Mouse (Mus musculus): ENCODE measurements around the gene Eml4.

Gene Eml4

DNA sequence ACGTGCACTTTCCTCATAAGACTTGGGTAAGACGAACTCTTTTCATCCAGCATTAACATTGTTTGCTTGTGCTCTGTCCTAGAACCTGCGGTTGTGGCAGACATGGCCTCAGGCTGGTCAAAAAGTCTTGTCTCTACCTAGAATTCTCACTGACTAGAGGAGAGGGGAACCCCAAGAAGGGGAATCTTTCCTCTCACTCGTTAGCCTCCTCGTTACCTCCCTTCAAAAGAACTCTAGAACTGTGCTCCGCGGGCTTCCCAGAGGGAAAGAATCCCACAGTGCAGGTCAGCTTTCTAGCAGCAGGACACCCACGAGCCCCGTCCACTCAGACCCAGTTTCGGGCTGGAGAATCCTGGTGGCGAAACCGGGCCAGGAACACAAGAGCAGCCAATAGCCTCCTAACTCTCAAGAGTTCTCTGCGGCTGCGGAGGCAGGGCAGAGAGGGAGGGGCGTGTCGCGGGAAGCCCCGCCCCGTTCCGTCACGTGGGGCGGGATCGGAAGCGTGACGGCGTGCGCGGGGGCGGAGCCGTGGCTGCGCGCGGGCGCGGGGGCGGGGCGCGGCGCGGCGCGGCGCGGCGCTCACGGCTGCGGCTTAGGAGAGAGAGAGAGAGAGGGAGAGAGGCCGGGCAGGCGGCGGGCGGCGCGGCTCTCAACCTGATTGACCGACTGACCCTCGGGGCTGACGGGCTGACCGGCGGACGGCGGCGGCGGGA lies at the start of gene Eml4:
TSS of gene Eml4 (plus strand) at position 553 of the 713 bp plus-strand sequence.
- DNase-seq, result peak; percentile 98

DNA sequence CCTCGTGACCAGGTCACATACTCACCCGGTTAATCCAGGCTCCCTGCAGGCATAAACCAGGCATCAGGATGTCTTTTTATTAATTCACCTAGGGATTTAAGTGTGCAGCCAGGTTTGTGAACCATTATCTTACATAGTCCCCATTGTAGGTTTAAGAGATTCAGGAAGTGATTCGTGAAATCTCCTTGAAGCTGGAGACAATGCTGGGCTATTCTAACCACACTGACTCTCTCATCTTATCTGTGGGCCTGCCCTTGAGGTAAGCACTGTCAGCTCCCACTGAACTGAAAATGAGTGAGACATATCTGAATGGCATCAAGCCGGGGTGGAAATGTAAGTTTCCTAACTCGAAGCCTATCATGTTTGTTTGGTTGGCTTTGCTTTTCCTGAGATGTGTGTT lies 49.3 kb upstream of the Eml4 start:
- no peak for DNase-seq

DNA sequence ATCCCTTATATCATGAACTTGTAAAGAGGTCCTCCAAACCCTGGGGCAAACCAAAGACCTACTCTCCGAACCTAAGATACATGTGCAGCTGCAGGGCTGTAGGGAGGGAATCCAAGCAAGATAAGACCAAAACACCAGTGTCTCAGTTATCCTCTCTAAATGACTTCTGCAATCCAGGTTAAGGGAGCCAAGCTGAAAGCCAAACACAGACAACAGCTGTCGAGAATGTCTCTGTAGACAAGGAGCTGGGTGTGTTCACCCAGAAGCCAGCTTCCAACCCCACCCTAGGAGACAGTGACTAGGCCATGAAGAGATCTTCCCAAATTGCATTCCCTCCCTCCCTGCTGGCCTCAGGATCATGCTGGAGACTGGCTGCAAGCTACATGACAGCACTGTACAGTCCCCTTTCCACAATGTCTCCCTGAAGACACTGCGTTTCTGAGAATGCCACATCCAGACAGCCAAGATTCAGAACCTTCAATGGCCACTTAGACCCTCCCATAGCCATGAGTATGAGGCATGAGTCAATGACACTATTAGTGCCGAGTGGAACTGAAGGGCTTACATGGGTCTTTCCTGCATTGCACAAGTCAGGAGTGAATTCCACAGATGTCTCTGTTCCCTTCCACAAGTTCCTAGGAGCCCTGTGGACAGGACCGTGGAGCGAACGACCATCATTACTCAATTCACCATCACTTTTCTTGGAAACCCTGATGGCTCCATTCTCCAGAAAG lies 46.5 kb upstream of the Eml4 start:
- DNase-seq, result no peak

DNA sequence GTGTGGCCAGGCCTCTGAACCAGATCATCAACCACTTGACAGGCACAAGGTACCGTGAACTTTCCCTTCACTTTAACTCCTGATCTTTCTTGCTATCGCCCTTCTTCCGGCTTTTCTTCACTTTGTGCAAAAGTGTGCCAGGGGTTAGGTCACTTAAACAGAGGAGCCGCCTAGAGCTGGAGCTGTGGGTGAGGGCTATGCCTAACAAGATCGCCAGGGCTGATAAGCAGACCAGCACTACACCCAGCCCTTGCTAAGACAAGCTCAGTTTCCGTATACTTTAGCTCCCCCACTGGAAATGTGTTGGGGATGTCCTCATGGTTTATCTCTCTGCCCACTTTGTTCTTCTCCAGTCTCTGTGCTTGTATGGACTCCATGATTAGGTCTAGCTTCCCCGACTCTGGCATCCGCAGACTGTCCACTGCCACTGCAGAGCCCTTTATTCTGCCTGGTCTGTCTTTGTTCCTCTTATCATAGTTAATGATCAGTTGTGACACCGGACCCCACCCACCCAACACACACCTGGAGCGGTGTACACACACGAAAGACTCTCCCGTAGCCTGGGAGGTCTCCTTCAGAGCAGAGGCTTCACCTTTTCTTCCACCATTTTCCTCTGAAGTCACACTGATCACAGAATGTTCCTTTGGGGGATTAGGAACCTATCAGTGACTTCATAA lies 43.6 kb upstream of the Eml4 start:
- DNase-seq, result no peak

DNA sequence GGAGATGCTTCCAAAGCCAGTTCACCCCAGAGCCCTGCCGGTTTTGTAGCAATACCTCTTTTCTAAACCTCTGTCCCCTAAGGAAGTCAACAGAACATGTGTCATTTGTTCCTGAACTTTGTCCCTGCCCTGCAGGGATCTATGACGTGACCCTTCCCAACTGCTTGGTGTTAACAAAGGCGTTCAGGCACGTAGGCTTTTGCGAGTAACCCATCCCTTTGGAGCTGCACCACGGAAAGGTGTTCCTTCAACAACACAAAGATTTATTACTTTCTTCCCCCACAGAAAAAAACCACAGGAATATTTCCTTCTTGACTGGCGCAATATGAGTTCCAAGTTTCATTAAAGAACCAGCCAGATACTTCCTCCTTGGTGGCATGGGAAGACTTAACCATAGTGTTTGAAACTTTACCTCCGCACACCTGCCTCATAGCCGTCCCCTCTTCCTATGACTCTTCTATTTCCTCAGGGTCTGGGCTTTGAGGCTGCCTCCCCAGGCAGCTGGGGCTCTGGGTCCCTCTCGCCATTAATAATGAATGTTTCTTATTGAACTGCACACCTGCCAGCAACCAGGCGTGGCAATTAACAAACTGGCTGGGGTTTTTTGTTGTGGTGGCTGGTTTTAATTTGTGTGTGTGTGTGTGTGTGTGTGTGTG lies 43.0 kb upstream of the Eml4 start:
- no peak for DNase-seq

DNA sequence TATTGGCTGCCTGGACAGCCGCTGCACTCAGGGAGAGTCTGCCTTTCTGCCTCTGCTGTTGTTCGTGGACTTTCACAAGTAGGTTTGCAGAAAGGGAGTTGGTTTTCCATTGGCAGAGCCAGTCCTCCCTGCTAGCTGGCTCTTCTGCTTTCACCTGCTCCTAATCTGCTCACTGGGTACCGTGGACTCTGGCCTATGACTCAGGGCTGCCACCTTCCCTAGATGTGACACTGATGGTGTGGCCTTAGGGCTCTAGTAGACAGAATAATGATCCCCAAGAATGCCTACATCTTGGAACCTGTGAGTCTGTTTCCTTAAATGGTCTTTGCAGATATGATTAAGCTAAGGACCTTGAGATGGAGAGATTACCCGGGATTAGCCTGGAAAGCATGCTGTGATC lies 42.3 kb upstream of the Eml4 start:
- DNase-seq, result no peak

DNA sequence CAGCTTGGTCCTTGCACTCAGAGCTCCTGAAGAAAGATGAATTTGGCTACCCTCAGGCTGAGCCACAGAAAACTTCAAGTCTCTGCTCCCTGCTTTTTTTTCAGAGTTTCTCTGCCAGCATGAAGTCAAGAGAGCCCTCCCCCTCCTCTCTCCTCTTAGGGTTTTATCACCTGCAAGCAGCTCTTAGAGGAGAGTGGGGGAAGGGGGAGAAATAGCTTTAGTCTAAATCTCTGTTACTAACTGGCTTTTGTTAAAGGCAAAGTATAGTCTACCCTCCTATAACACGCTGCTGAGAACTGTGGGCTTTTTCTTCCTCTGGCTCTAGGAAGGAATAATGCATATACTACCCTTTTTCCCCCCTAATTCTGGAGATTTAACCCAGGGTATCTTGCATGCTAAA lies 41.5 kb upstream of the Eml4 start:
- DNase-seq, result no peak

DNA sequence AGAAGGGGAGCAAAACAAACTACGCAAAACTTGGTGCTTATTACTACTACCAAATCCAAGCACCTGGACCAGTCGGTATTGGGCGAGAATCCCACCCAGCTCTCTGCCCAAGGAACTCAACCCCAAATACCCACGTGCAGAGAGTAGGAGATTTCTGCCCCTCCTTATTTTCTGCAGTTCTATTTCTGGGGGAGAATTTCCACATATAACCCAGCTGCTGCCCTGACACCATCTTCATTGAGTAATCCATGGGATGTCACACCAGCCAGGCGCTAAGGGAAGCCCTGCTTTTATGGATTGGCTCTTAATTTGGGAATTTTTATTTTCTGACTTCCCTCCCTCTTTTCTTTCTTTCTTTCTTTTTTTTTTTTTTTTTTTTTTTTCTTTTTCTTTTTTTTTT lies 38.9 kb upstream of the Eml4 start:
- DNase-seq, result no peak

DNA sequence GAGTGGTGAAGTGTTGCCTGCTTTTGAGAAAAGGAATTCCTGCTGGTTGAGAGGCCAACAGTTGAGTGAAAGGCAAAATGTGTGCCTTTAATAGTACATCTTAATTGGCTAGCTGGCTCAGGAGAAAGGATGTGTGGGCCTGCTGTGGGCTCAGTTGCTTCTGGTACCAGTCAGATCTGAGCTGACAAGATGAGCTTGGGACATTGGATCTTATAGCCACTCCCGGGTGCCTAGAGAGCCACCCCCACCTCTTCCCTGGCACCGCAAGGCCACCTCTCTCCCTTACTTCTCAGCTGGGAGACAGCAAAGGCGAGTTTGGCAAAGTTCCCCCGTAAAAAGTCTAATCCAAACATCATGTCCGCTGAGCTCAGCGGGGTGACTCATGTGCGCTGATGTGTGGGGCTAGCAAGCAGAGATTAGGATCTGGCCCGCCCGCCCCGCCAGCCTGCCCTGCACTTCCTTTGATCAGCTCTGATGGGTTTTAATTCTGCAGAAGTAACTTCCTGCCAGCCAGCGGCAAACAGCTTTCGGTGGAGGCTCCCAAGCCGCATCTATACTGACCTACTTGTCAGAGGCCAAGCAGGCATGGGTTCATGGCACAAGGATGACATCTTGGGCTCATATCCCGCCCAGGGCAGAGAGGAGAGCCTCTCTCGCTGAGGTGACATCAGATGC lies 38.4 kb upstream of the Eml4 start:
- DNase-seq, result peak; percentile 54

DNA sequence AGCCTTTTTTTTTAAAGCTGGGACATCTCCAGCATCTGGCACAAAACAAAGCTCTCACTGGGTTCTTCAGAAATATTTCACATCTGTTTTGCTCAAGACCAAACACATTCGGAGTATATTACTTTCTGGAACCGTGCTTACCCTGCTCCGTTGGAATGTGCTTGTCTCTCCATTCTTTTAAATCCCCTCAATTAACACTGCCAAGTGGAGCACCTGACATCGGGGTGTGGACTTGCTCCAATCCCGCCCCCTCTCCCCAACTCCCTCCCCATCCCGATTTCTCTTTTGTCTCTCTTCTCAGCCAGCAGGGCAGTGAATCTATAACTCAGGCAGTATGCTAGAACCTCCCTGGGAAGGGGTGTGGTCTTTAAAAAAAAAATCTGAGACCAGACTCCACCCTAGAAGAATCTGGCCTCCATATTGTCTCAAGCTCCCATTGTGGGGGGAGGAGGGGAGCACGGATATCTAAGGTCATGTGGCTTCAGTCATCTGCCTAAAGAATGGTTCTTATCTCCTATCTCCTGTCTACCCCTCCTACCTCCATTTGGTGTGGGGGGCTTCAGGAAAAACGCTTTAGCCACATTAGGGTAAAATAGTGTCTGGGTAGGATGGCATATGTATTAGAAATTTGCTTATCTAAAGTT lies 37.6 kb upstream of the Eml4 start:
- no peak for DNase-seq

DNA sequence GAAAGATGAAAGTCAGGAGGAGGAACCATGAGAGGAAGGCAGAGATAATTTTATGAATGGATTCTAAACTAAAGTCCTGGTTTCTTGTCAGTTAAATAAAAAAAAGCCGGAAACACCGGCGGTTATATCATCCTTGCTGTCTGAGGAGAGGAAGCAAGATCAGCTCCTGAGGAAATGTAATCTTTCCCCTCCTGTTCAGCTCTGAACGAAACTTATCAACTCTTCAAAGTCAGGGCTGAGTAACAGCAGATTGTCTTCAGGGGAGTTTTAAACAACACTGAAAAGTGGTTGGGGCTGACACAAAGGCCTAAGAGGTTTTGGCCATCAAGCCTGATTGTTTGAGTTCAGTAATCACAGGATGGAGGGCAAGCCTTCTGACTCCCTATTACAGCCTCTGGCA lies 35.3 kb upstream of the Eml4 start:
- DNase-seq, result no peak

DNA sequence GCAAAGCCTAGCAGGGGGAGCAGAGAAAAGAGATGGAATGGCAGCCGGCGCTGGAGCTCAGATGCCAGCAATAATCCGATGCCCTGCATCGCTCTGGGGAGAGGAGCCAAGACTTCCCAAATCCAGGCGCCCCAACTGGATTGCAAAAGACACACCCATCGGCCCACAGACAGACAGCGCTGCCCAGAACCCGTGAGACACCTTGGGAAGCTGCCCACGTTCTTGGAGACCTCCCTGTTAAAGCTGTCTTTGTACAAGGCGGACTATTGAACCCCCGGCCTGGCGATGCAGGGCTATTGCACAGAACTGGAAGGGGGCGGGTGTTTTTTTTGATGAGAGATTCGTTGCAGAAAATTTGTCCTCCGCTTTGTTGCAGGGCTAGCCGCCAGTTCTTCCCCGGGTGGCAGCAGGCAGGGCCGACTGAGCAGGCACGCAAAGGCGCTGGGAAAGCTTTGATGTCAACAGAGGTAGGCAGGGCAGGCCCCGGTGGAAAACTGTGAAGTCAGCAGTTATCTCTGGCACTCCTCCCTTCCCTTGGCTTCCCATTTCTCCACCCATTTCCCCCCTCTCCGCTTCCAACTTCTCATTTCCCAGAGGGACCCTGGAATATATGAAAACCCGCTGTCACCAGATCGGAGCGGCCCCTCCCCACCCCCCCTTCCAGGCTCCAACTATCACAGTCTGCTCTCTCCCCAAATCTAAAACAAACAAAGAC lies 28.0 kb upstream of the Eml4 start:
- DNase-seq, result peak; percentile 30

DNA sequence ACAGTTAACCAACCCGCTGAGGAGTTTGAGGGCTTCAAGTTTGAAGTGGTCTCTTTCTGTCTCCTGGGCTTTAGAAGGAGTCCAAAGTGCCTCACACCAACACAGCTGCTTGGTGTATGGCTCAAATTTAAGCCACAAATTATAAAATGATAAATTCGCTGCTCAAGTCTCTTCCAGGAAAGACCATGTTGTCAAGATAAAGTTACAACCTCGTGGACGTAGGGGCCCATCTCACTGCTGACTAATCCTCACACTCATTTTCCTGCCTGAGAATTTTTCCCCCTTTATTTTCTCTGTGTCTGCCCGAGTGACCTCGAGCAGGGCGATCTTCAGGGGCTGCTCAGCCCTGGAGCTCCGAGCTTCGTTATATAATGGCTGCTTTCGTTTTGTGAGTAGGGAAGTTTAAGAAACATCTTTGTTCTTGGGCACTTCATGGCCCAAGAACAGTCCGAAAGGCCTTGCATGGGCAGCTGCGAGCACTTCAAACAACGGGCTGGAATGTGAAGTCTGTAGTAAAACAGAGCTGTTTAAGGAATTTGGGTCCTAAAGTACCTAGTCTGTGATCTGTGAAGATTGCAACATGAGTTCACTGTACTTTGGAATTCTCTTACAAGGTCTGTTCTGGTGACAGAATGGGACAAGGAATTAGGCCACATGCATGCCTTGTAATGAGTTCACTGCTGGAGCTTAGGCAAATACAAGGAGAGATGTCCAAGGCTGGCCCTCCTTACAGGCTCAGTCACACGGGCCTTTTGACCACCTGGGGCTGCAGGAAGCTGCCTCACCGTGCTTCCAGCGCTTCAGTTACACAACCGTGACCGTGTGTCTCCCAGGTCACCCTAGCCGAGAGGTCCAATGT lies 27.1 kb upstream of the Eml4 start:
- DNase-seq, result no peak

DNA sequence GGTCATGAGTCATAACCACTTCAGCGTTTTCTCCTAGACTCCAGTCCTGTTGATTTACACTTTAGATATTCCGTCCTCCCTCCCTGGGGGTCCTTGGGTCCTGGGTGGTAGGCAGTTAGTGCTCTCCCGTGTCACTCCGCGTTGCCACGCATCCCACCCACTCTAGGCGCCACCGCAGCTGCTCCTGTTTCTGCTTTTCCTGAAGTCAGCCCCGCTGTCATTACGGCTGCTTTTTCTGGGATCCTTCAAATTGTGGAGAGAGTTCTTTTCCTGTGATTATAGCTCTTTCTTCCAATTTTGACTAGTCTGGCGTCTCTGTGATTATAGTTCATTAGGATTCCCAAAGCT lies 26.5 kb upstream of the Eml4 start:
- no peak for DNase-seq

DNA sequence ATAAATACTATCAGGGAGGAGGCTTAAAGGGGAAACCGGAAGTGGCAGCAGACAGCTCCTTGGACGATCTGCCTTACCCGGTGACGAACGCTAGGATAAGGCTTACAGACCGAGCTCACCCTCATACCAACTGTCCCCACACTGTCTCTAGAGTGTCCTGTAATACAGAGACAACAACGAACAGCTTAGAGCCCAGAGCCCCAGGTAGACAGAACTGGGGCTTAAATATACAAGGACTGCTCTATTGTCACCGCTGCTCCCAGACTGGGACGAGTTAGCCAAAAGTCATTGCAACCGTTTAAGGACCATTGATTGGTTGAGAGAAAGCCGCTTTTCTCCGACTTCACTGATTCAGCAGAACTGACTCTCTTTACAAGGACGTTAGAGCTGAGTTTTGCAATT lies 15.5 kb upstream of the Eml4 start:
- no peak for DNase-seq

DNA sequence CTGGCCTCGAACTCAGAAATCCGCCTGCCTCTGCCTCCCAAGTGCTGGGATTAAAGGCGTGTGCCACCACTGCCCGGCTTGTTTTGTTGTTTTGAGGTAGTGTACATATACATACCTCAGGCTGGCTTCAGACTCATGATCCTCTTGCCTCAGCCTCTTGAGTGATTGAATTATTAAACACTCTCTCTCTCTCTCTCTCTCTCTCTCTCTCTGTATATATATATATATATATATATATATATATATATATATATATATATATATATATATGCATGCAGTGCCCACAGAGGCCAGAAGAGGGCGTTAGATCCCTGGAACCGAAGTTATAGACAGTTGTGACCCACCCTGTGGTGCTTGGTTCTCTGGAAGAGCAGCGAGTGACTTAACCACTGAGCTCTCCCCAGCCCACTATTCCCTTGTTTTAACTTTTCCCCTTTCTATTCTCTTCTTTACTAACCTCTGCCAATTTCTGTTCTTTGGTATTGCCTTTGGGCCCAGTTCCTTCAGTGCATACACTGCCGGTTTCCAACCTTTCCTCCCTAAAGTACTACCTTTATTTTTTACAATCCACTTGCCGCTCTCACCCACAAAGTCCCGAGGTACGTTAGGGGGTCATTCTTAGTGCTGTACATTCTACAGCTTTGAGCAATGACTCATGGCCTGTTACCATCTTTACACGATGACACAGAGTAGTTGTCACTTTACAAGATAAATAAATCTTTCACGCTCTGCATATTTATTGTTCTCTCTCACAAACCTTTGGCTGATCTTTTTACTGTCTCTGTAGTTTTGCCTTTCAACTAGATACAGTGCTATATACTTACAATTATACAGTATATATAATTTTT lies 13.5 kb upstream of the Eml4 start:
- DNase-seq, result peak; percentile 37

DNA sequence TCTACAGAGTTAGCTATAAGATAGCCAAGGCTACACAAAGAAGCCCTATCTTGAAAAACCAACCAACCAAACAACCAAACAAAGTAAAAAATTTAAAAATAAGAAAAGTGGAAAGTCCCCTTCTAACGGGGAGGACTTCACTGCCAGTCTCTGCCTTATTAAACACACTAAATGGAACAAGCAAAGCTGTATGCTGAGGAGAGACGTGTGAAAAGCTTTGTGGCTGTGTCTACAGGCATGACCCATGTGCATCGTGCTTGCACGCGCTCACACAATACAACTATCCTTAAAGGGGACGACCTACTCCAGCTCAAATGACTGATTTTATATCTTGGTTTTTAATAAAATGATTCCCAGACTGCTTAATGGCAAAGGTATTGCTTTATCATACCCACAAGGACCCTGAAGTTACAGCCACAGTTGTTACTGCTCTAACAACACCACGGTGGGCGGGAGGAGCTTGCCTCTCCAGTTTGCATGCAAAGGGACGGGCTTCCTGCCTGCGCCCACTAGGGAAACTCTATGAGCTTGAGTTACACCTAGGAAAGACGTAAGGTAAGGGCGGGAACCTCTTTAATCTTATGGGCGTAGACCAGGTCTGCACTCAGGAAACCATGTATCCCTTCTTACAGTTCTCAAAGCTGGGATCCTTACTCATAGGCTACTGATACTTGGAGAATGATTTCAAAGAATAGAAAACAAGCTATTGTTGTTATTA lies 11.2 kb upstream of the Eml4 start:
- DNase-seq, result no peak

DNA sequence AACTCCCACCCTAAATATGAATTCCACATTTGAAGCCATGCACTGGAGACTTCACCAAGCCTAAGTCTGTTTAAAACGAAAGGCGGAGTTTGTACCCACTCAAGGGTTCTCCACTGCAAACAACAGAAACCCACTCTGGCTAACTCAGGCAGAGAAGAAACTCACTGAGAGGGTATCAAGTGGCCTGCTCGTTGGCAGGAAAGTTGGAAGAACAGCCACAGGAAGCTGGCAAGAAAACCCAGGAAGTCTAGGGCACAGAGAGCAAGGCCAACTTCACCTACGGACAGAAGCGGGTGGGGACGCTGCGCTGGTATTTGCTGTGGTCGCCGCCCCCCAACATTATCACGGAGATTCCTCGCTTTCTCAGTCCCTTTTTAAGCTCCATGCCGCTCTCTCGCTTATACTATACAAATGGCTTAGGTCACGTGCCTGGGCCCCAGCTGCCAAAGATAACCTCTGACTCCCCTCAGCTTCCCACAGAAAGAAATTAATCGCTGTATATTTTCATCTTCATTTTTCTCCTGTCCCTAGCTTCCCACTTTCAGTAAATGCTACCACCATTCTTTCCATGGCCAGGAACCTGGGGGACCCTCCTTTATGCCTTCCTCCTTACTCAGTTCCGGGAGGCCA lies 9.7 kb upstream of the Eml4 start:
- no peak for DNase-seq

DNA sequence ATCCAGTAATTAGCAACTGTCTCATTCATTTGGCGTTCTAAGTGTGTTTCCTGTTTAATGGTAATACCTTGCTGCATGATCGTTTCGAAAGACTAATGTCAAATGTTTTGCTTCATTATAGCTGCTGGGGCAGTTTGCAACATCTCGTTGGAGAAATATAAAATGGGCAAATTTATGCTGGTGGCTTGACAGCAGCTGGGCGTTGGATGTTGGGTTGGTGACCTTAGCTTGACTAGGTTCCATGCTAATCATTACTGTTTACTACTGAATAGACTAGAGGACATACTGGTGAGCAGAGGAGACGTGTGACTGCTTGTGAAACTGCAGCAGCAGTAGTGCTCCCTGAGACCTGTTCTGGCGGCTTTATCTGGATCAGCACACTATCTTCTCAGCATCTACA lies 6.5 kb upstream of the Eml4 start:
- no peak for DNase-seq

Measured in thymus, postnatal 4 days (tissue).